In the genomic region with DNA sequence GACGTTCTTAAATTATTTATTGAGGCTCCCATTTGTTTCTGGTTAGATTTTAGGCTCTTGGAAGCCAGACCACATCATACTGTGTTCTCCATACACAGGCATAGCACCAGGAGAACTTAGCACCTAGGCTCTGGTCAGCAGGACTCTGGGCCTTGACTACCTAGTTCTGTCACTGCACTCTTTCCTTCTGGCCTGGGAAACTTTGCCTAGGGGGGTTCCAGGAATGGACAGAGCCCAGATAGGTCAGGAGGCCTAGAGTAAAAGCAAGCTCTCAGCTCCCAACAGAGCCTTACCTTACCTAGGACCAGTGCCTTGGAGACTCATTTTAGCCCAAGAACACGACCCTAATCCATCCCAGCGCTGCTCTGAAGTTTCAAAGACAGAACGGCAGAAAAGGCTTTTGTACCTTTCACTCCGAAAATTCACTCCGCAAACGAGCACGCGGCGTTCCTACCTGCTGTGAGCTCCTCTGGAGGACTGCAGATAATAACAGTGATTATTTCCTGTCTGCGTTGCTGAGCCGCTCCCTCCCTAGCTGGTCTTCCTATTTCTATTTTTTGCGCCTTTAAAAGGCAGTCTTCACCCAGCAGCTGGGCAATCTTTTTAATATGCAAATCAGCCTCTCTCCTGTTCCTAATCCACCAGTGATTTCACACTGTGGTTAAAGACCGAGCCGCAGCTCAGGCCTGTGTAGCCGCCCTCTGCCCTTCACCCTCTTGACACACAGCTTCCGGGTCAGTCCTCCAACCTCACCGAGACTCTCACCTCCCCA, we compare ENCODE assay signal across 8 mouse cellular contexts. TPM values are rescaled to one million over a fixed set of nuclear protein-coding genes. Genes with fewer than 3 reads are reported as not detected.
A peak's percentile ranks its signal among the peaks of the same experiment; 100 is the strongest.
DNase-seq lines count a peak whose midpoint lies in the region; ATAC-seq and TF ChIP-seq lines count a peak whose summit lies in the region.

No protein-coding gene starts in this region.

- H3K9ac ChIP-seq in kidney, embryonic 15.5 days, result no peak overlapping the region
- no peak overlapping the region for H3K9ac ChIP-seq in hindbrain, postnatal 0 days (replicated peaks; ENCODE audit: low read length)
- H3K9ac ChIP-seq in neural tube, embryonic 13.5 days, result peak overlapping the region; percentile 36

- no peaks in the 10 kb centered on the region for H3K9me3 ChIP-seq in kidney, embryonic 15.5 days (replicated peaks)
- H3K9me3 ChIP-seq in hindbrain, postnatal 0 days (ENCODE audit: low read length), result no peaks in the 10 kb centered on the region
- no peaks in the 10 kb centered on the region for H3K9me3 ChIP-seq in neural tube, embryonic 13.5 days

- H3K4me1 ChIP-seq in kidney, embryonic 15.5 days, result peaks cover 21% of the 10 kb centered on the region
- H3K4me1 ChIP-seq in hindbrain, postnatal 0 days (ENCODE audit: insufficient read depth, low read length), result peaks cover 20% of the 10 kb centered on the region
- peaks cover 27% of the 10 kb centered on the region for H3K4me1 ChIP-seq in neural tube, embryonic 13.5 days (replicated peaks)

- H3K27ac ChIP-seq in kidney, embryonic 15.5 days, result 0 out of 2 replicates have a peak overlapping the region, but pooled peaks have one; percentile 45
- peak overlapping the region; percentile 64 for H3K27ac ChIP-seq in hindbrain, postnatal 0 days
- peak overlapping the region; percentile 49 for H3K27ac ChIP-seq in neural tube, embryonic 13.5 days (replicated peaks)

- DNase-seq in kidney, adult 18-20 months, result no peak
- DNase-seq in hindbrain, postnatal 0 days (ENCODE audit: low spot score), result peak; percentile 48
- DNase-seq in layer of hippocampus, postnatal 25 days (ENCODE audit: extremely low spot score in 1 of 2, low spot score in 1 of 2), result no peak
- DNase-seq in cerebellum, adult 9-11 months, result no peak
- DNase-seq in urinary bladder, adult 2 months (ENCODE audit: low spot score), result no peak

- H3K36me3 ChIP-seq in kidney, embryonic 15.5 days, result no peaks in the 10 kb centered on the region
- H3K36me3 ChIP-seq in hindbrain, postnatal 0 days (ENCODE audit: insufficient read depth, low read length), result no peaks in the 10 kb centered on the region
- no peaks in the 10 kb centered on the region for H3K36me3 ChIP-seq in neural tube, embryonic 13.5 days

- no peak overlapping the region for H3K4me2 ChIP-seq in kidney, embryonic 15.5 days
- H3K4me2 ChIP-seq in hindbrain, postnatal 0 days (ENCODE audit: low read depth, low read length), result peak overlapping the region; percentile 20; the same call in 1 of the 2 replicates
- H3K4me2 ChIP-seq in neural tube, embryonic 13.5 days, result peak overlapping the region; percentile 33

- TF ChIP-seq CTCF in hindbrain, postnatal 0 days (IDR thresholded peaks at IDR 0.05; ENCODE audit: low read depth), result no peak

- 30% methylated on average over 18 of the region's 18 CpGs for WGBS in kidney, embryonic 15.5 days
- WGBS in hindbrain, postnatal 0 days, result 7% methylated on average over 18 of the region's 18 CpGs
- 9% methylated on average over 18 of the region's 18 CpGs for WGBS in neural tube, embryonic 13.5 days

- no peak overlapping the region for H3K4me3 ChIP-seq in kidney, embryonic 15.5 days (replicated peaks)
- no peak overlapping the region for H3K4me3 ChIP-seq in hindbrain, postnatal 0 days (ENCODE audit: low read length)
- H3K4me3 ChIP-seq in neural tube, embryonic 13.5 days, result no peak overlapping the region

- H3K27me3 ChIP-seq in kidney, embryonic 15.5 days, result 0 out of 2 replicates have a peak, but pooled peaks cover 4% of the 10 kb centered on the region
- no peaks in the 10 kb centered on the region for H3K27me3 ChIP-seq in hindbrain, postnatal 0 days (ENCODE audit: insufficient read depth, low read length)
- H3K27me3 ChIP-seq in neural tube, embryonic 13.5 days, result no peaks in the 10 kb centered on the region

- ATAC-seq in kidney, embryonic 15.5 days (replicated peaks; ENCODE audit: low FRiP score), result no peak
- ATAC-seq in common myeloid progenitor, adult 5-6 weeks (replicated peaks; ENCODE audit: low read depth, poor library complexity, severe bottlenecking), result 0 out of 2 replicates have a peak, but pooled peaks have one; percentile 33
- ATAC-seq in hindbrain, postnatal 0 days, result no peak
- ATAC-seq in neural tube, embryonic 13.5 days (ENCODE audit: low read depth), result no peak

RNA-seq across cellular contexts. Expression of a gene that starts 52.0 kb away (rescaled TPM):
- polyA plus RNA-seq in kidney, embryonic 15.5 days (2015; fragmentation: Nextera tagmentation; extraction: Ambion mirVana), result 39.6 and 44.9 TPM in 2 replicates
- total RNA-seq in common myeloid progenitor, adult 5-6 weeks (2017), result 12.5 and 15.9 TPM in 2 replicates
- total RNA-seq in hindbrain, postnatal 0 days (2014; rRNA removed), result 46.3 and 58.3 TPM in 2 replicates
- 94.7 and 96.8 TPM in 2 replicates for polyA plus RNA-seq in hindbrain, postnatal 0 days (2015; fragmentation: Nextera tagmentation; extraction: Ambion mirVana)
- 78.6 and 89.6 TPM in 2 replicates for polyA plus RNA-seq in neural tube, embryonic 13.5 days (2015; fragmentation: Nextera tagmentation; extraction: Ambion mirVana)
- total RNA-seq in layer of hippocampus, postnatal 25 days (2021), result 10 to 100 TPM; 42.9 to 44.9 TPM
- polyA plus RNA-seq in urinary bladder, adult 2 months (2012; rRNA removed), result 37.0 and 41.4 TPM in 2 replicates
